Mouse (Mus musculus): ENCODE measurements around the gene March1. TPM values are rescaled to one million over a fixed set of nuclear protein-coding genes. Genes with fewer than 3 reads are reported as not detected.

Gene March1
- polyA plus RNA-seq, 1 experiment from 2014 or later, result 0.65 TPM

DNA sequence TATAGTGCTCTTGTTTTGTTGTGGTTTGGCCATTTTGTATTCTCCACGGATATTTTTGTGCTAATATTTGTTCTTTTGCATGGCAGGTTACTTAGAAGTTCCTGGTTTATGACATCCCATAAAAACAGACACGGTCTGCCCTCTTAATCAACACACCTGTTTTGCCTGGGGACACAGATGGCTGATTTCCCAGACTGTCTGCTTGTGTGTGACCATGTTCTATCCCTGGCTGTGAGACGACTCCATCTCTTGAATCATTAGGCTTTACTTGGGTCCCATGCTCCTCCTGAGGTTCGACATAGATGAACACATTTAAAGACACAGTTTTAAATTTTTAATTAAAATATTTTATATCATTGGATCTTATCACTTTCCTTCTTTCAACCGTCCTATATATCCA, 163.5 kb downstream of the March1 start:
- no peak overlapping the region for H3K27ac ChIP-seq
- H3K27me3 ChIP-seq, result no peaks in the 10 kb centered on the region
- H3K9me3 ChIP-seq, result no peaks in the 10 kb centered on the region
- H3K4me2 ChIP-seq (replicated peaks), result no peak overlapping the region
- H3K4me1 ChIP-seq, result no peaks in the 10 kb centered on the region
- no peak overlapping the region for H3K4me3 ChIP-seq
- ATAC-seq (ENCODE audit: low FRiP score, low read depth), result no peak
- WGBS, result 37% methylated on average over 5 of the region's 5 CpGs
- no peaks in the 10 kb centered on the region for H3K36me3 ChIP-seq
- no peak overlapping the region for H3K9ac ChIP-seq

DNA sequence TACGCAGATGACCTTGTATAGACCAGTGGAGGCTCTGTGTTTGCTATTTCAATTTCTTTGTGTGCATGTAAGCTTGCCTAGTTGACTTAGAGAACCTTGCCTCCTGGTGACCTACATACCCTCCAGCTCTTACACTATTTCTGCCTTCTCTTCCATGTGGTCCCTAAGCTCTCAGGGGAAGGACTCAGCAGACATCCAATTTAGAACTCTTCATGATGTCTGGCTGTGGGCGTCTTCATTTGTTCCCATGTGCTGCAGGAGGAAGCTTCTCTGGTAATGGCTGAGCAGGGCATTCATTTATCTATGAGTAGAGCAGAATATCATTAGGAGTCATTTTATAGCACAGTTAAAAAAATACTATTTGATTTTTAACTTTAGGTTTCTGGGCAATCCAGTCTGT, 195.3 kb downstream of the March1 start:
- no peak overlapping the region for H3K9ac ChIP-seq
- H3K27me3 ChIP-seq, result no peaks in the 10 kb centered on the region
- no peak overlapping the region for H3K4me3 ChIP-seq
- ATAC-seq (ENCODE audit: low FRiP score, low read depth), result no peak
- no peaks in the 10 kb centered on the region for H3K36me3 ChIP-seq
- WGBS, result 79% methylated on average over 2 of the region's 2 CpGs
- H3K9me3 ChIP-seq, result no peaks in the 10 kb centered on the region
- no peak overlapping the region for H3K27ac ChIP-seq
- no peaks in the 10 kb centered on the region for H3K4me1 ChIP-seq
- H3K4me2 ChIP-seq (replicated peaks), result no peak overlapping the region

DNA sequence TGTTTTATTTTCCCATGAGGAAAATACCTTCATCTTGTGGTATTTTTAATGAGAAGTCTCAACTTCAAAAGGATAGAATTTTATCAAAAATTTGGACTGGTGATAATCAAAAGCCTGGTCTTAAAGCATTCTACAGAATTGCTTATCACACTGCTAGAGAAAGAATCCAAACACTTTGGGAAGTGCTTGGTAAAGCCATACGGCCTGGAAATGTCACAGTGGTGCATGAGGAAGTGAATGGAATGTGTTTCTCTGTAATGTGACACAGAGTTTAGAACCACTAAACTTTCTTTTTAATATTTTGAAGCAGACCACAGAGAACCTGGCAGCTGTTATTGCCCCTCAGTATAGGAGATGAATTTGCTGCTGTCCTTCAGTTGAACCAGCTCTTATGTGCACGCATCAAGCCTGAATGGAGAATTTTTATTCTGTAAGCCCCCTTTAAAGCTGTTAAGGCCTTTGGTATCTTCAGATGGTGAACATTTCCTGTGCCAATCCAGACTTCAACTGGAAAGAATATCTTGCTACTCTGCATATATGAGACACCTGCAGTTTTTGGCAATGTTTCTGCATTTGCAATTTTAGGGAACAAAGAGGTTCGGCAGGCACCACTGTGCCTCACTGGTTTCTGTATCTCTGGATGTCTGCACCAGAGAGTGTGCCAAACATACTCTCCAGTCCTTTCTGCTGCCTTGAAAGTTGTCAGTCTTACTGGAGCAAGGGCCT, 304.8 kb downstream of the March1 start:
- no peak for ATAC-seq (ENCODE audit: low FRiP score, low read depth)
- WGBS, result 69% methylated on average over 3 of the region's 3 CpGs

DNA sequence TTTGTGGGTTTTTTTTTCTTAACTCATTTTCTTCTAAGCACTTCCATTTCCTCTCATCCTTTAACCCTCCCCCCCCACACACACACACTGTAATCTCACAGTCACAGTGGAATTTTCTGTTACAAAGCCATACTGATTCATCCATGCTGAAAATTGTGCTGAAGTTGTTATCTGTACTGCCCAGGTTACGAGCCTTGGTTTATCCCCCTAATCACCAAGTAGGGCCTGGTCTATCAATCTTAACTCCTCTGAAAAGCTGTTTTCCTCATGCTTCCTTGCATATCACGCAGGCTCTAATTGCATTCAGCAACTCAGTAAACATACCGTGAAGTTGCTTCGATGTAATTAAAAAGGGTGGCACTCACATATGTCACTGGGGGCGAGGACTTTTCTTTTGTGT, 339.2 kb downstream of the March1 start:
- Histone ChIP-seq H3K27me3 (no peaks in the 10 kb centered on the region), H3K9me3 (no peaks in the 10 kb centered on the region), H3K4me3 (no peak overlapping the region), H3K27ac (no peak overlapping the region), H3K4me2 (replicated peaks) (no peak overlapping the region), H3K4me1 (no peaks in the 10 kb centered on the region), H3K9ac (no peak overlapping the region), H3K36me3 (no peaks in the 10 kb centered on the region)
- no peak for ATAC-seq (ENCODE audit: low FRiP score, low read depth)
- 41% methylated on average over 5 of the region's 5 CpGs for WGBS

More for the DNA sequence above, 304.8 kb downstream of the March1 start:
- Histone ChIP-seq H3K4me3 (no peak overlapping the region), H3K27ac (no peak overlapping the region), H3K36me3 (no peaks in the 10 kb centered on the region), H3K27me3 (no peaks in the 10 kb centered on the region), H3K9me3 (no peaks in the 10 kb centered on the region), H3K4me2 (replicated peaks) (no peak overlapping the region), H3K4me1 (no peaks in the 10 kb centered on the region), H3K9ac (no peak overlapping the region)

DNA sequence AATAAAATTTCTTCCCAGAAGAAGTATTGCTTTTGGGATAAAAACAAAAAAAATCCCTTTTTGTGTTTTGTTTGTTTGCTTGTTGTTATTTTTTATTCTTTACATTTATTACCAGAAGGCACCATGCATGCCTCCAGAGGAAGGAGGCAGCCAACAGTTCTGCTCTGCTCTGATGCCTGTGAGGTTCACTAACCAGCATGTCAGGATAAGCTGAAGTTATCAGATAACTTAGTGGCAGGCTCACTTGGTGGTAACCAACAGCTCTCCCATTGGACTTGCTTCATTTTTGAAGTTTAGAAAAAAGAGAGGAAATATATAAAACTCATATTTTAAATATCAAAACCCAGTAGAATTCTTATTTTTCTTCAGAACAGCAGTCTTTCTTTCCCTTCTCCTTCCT, 339.8 kb downstream of the March1 start:
- Histone ChIP-seq H3K9ac (no peak overlapping the region), H3K4me1 (no peaks in the 10 kb centered on the region), H3K4me3 (no peak overlapping the region), H3K27ac (no peak overlapping the region), H3K4me2 (replicated peaks) (no peak overlapping the region), H3K27me3 (no peaks in the 10 kb centered on the region), H3K36me3 (no peaks in the 10 kb centered on the region), H3K9me3 (no peaks in the 10 kb centered on the region)
- no peak for ATAC-seq (ENCODE audit: low FRiP score, low read depth)

DNA sequence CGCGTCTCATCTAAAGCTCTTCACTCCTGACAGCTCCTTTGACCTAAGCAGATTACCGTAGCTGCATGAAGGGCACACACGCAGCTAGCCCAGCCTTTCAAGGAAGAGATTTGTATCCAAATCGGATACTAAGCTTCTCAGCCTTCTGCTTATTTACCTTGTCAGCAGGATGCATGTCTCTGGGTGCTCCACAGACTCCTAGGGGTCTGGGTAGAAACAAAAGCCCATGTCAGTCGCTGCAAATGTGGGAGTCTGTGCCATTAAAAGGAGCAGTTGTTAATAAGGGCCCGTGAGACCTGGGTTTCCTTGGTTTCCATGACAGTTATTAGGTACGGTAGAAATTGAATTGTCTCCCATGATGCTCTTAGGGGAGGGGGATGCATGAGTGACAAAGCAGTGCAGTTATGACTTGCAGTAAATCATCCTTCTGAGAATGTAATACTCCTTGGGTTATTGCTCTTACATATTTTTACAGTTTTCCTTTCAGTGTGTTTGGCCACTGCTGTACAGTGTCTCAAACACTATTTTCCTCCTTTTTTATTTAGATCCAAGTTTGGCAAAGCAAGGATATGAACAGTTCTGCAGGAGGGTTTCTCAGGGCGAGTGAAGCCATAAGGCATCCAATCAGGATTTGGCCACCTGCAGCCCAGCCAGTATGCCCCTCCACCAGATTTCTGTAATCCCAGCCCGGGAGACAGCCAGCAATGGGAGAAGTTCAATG, 349.0 kb downstream of the March1 start:
- ATAC-seq (ENCODE audit: low FRiP score, low read depth), result no peak
- 0 out of 2 replicates have a peak overlapping the region, but pooled peaks have one; percentile 19 for H3K9ac ChIP-seq
- H3K4me3 ChIP-seq, result no peak overlapping the region
- H3K4me2 ChIP-seq (replicated peaks), result no peak overlapping the region
- WGBS, result 20% methylated on average over 10 of the region's 10 CpGs
- H3K27ac ChIP-seq, result no peak overlapping the region
- no peaks in the 10 kb centered on the region for H3K4me1 ChIP-seq
- H3K27me3 ChIP-seq, result no peaks in the 10 kb centered on the region
- no peaks in the 10 kb centered on the region for H3K9me3 ChIP-seq
- H3K36me3 ChIP-seq, result no peaks in the 10 kb centered on the region

DNA sequence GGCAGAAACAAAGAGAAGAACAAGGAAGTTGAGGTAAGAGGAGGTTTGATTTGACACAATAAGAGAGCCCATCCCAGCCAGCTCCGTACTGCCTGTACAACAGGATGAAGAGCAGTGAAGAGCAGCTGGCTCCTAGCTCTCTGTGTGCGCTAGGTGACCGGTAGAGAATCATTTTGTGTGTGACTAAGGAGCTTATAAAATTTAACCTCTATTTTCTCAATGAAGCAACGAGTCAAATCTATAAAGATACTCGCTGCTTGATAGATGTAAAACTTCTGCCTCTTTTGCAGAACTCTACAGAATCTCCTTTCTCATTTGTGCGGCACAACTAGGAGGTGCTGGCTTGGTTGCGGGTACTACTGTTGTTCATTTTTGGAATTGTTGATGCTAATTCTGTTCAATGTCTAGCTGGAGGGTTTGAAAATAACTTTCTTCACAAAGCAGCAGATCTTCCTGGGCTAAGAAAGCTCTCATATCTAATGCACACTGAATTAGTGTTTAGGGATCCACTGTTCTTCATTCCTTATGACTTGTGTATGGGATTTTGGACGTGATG, 349.6 kb downstream of the March1 start:
- Histone ChIP-seq H3K4me1 (no peaks in the 10 kb centered on the region), H3K27me3 (no peaks in the 10 kb centered on the region), H3K9ac (no peak overlapping the region), H3K4me2 (replicated peaks) (no peak overlapping the region), H3K36me3 (no peaks in the 10 kb centered on the region), H3K4me3 (no peak overlapping the region), H3K27ac (no peak overlapping the region), H3K9me3 (no peaks in the 10 kb centered on the region)
- ATAC-seq (ENCODE audit: low FRiP score, low read depth), result no peak
- WGBS, result 75% methylated on average over 8 of the region's 8 CpGs

DNA sequence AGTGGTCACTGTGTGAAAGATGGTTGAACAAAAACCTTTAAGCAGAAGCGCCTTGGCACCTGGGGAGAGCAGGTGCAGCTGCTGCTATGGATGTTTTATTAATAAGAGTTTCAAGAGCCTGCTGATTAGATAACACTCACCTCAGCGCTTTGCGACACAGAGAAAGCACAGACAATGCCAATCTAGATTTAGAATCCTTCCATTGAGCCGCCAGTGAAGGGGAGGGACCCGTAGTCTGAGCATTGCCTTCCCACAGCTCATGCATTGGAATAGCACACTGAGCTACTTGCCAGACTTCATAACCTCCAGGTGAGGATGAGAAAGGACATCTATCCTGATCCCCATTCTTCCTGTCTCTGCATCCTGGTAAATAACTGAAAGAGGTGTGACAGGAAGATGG, 359.2 kb downstream of the March1 start:
- Histone ChIP-seq H3K9me3 (no peaks in the 10 kb centered on the region), H3K36me3 (no peaks in the 10 kb centered on the region), H3K9ac (no peak overlapping the region), H3K27me3 (no peaks in the 10 kb centered on the region), H3K4me2 (replicated peaks) (no peak overlapping the region), H3K27ac (no peak overlapping the region), H3K4me1 (no peaks in the 10 kb centered on the region), H3K4me3 (no peak overlapping the region)
- WGBS, result 81% methylated on average over 5 of the region's 5 CpGs
- ATAC-seq (ENCODE audit: low FRiP score, low read depth), result no peak

DNA sequence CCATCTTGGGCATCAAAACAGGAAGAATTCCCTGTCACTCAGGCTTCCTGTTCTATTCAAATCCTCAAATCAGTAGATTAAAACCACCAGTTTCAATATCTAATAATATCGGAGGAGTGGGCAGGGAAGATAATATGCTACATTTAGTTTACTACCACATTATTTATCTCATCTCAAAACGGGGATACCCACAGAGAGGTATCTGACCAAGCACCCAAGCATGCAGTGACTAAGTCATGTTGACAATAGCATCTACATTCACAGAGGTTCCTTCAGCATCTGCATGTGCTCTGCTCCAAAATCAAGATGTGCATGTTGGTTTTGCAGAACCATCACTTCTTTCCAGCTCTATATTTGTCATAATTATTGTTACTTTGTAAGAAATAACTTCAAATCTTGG, 364.3 kb downstream of the March1 start:
- Histone ChIP-seq H3K27ac (no peak overlapping the region), H3K9me3 (no peaks in the 10 kb centered on the region), H3K9ac (no peak overlapping the region), H3K27me3 (0 out of 2 replicates have a peak, but pooled peaks cover 3% of the 10 kb centered on the region), H3K4me1 (no peaks in the 10 kb centered on the region), H3K4me3 (no peak overlapping the region), H3K4me2 (replicated peaks) (no peak overlapping the region), H3K36me3 (no peaks in the 10 kb centered on the region)
- 74% methylated on average over 2 of the region's 2 CpGs for whole genome bisulfite sequencing
- ATAC-seq (ENCODE audit: low FRiP score, low read depth), result no peak

DNA sequence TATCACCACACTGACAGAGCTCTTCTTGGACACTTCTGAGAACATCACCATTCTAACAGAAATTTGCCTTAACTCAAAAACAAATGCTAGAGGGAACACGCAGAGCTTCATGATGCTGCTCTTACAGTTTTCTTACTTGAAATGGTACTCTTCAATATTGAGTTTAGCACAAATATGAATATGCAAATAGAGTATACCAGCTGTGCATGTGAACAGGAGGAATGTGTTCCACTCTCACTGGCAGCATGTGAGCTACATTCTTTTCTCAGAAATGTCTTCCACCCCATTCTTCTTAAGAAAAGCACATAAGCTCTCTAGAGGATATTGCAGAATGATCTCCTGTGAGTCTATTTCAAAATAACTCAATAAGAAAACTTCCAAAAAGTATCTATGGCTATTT, 370.0 kb downstream of the March1 start:
- no peaks in the 10 kb centered on the region for H3K9me3 ChIP-seq
- H3K36me3 ChIP-seq, result no peaks in the 10 kb centered on the region
- no peak overlapping the region for H3K9ac ChIP-seq
- WGBS, result 89% methylated on average over 1 of the region's 1 CpGs
- H3K27ac ChIP-seq, result no peak overlapping the region
- H3K27me3 ChIP-seq, result 0 out of 2 replicates have a peak, but pooled peaks cover 3% of the 10 kb centered on the region
- H3K4me1 ChIP-seq, result no peaks in the 10 kb centered on the region
- ATAC-seq (ENCODE audit: low FRiP score, low read depth), result no peak
- H3K4me3 ChIP-seq, result no peak overlapping the region
- no peak overlapping the region for H3K4me2 ChIP-seq (replicated peaks)

DNA sequence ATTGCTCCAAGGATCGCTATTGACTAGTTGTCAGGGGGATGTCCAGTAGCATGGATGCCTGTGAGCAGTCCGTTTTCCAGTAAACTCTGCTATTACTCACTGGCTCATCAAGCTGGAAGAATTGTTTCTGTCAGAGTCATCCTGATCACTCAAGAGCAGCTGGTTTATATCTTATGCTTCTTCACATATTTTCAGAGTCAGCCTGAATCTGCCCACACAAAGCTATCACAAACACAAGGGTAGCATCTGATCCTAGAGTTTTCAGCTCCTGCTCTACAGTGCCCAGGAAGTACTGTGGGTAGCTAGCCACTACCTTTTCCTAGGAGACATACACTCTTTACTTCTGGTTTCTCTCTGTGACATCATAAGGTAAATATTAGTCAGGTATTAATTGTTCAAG, 405.1 kb downstream of the March1 start:
- no peak for ATAC-seq (ENCODE audit: low FRiP score, low read depth)
- WGBS, result 86% methylated on average over 2 of the region's 2 CpGs
- no peak overlapping the region for H3K4me2 ChIP-seq (replicated peaks)

DNA sequence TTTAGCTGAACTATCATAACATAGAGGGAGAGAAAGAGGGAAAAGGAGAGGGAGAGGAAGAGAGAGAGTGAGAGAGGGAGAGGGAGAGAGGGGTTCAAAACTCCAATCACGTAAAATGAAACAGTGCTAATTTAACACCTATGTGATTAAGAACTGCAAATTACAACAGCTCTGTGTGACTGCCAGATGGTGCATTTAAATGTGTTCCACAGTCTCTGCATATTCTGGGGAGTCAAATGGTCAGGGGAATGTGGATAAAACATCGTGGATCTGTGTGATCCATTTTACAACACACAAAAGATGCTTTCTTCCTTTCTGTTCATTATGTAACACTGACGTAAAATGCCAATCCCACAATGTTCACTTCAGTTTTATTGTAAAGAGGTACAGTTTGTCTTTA, 416.0 kb downstream of the March1 start:
- Histone ChIP-seq H3K4me1 (no peaks in the 10 kb centered on the region), H3K4me2 (replicated peaks) (no peak overlapping the region), H3K27ac (no peak overlapping the region), H3K36me3 (no peaks in the 10 kb centered on the region), H3K9me3 (no peaks in the 10 kb centered on the region), H3K27me3 (no peaks in the 10 kb centered on the region), H3K9ac (no peak overlapping the region), H3K4me3 (no peak overlapping the region)
- ATAC-seq (ENCODE audit: low FRiP score, low read depth), result no peak
- 57% methylated on average over 3 of the region's 3 CpGs for WGBS

More for the DNA sequence above, 405.1 kb downstream of the March1 start:
- no peaks in the 10 kb centered on the region for H3K4me1 ChIP-seq
- no peaks in the 10 kb centered on the region for H3K9me3 ChIP-seq
- no peaks in the 10 kb centered on the region for H3K36me3 ChIP-seq
- no peak overlapping the region for H3K9ac ChIP-seq
- H3K4me3 ChIP-seq, result no peak overlapping the region
- H3K27ac ChIP-seq, result no peak overlapping the region
- H3K27me3 ChIP-seq, result no peaks in the 10 kb centered on the region
